Mouse (Mus musculus): ENCODE data around the gene Fgf12. TPM values are rescaled to one million over a fixed set of nuclear protein-coding genes. Genes with fewer than 3 reads are reported as not detected.

Gene Fgf12
- polyA plus RNA-seq, 1 experiment from 2014 or later, result 12.0 TPM

GRCm38 (mm10) chr16:28601723-28602122 is 151.1 kb downstream of the Fgf12 start:
- no peaks in the 10 kb centered on the region for H3K4me1 ChIP-seq
- no peak overlapping the region for H3K4me3 ChIP-seq
- no peak for ATAC-seq (ENCODE audit: low FRiP score, low read depth)
- no peak overlapping the region for H3K27ac ChIP-seq
- H3K36me3 ChIP-seq, result no peaks in the 10 kb centered on the region
- H3K27me3 ChIP-seq, result no peaks in the 10 kb centered on the region
- 80% methylated on average over 4 of the region's 4 CpGs for WGBS
- no peaks in the 10 kb centered on the region for H3K9me3 ChIP-seq
- H3K4me2 ChIP-seq (replicated peaks), result no peak overlapping the region
- H3K9ac ChIP-seq, result no peak overlapping the region

DNA sequence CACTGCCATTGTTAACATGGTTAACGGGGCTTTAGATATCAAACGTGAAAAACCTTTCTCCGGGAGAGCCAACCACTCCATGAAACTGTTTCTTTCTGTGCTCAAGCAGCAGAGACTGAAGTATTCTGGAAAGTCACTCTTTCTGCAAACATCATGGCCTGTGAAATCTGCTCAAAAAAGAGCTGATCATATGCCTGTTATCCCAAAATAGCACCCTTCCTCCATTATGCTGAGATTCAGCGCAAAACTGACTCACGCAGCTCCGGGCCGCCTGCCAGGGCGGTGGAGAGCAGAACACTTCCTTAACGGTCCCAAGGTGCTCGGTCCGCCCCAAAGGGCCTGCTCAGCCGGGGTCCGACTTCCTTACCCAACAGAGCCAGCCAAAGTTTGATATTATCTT is 156.8 kb downstream of the Fgf12 start:
- Histone ChIP-seq H3K4me1 (no peaks in the 10 kb centered on the region), H3K9me3 (no peaks in the 10 kb centered on the region), H3K27me3 (peaks cover 11% of the 10 kb centered on the region; the same call in 1 of the 2 replicates), H3K9ac (no peak overlapping the region), H3K4me2 (replicated peaks) (no peak overlapping the region), H3K27ac (no peak overlapping the region), H3K4me3 (no peak overlapping the region), H3K36me3 (no peaks in the 10 kb centered on the region)
- ATAC-seq (ENCODE audit: low FRiP score, low read depth), result no peak
- 72% methylated on average over 13 of the region's 13 CpGs for WGBS

- ATAC-seq (ENCODE audit: low FRiP score, low read depth), result peak; percentile 70; the same call in 1 of the 2 replicates
- H3K27ac ChIP-seq, result no peak overlapping the region
- H3K27me3 ChIP-seq, result peaks cover 11% of the 10 kb centered on the region; the same call in 1 of the 2 replicates
- no peaks in the 10 kb centered on the region for H3K9me3 ChIP-seq
- WGBS, result 28% methylated on average over 26 of the region's 26 CpGs
- H3K36me3 ChIP-seq, result no peaks in the 10 kb centered on the region
- H3K9ac ChIP-seq, result peak overlapping the region; percentile 53; the same call in 1 of the 2 replicates
- H3K4me1 ChIP-seq, result no peaks in the 10 kb centered on the region
- H3K4me2 ChIP-seq (replicated peaks), result peak overlapping the region; percentile 60
- peak overlapping the region; percentile 35 for H3K4me3 ChIP-seq
These were observed 159.6 kb downstream of the Fgf12 start for GRCm38 (mm10) chr16:28593075-28593915.

GRCm38 (mm10) chr16:28592466-28592865 is 160.4 kb downstream of the Fgf12 start:
- H3K27ac ChIP-seq, result no peak overlapping the region
- no peak overlapping the region for H3K4me3 ChIP-seq
- H3K4me2 ChIP-seq (replicated peaks), result no peak overlapping the region
- no peak overlapping the region for H3K9ac ChIP-seq
- H3K27me3 ChIP-seq, result peaks cover 11% of the 10 kb centered on the region; the same call in 1 of the 2 replicates
- no peaks in the 10 kb centered on the region for H3K9me3 ChIP-seq
- H3K36me3 ChIP-seq, result no peaks in the 10 kb centered on the region
- WGBS, result 89% methylated on average over 6 of the region's 6 CpGs
- ATAC-seq (ENCODE audit: low FRiP score, low read depth), result no peak
- H3K4me1 ChIP-seq, result no peaks in the 10 kb centered on the region

- Histone ChIP-seq H3K9ac (no peak overlapping the region), H3K4me2 (replicated peaks) (no peak overlapping the region), H3K9me3 (no peaks in the 10 kb centered on the region), H3K36me3 (no peaks in the 10 kb centered on the region), H3K27me3 (peaks cover 11% of the 10 kb centered on the region; the same call in 1 of the 2 replicates), H3K4me1 (no peaks in the 10 kb centered on the region), H3K4me3 (no peak overlapping the region), H3K27ac (no peak overlapping the region)
- WGBS, result 72% methylated on average over 9 of the region's 9 CpGs
- no peak for ATAC-seq (ENCODE audit: low FRiP score, low read depth)
These were observed 161.3 kb downstream of the Fgf12 start for GRCm38 (mm10) chr16:28591583-28591982.

DNA sequence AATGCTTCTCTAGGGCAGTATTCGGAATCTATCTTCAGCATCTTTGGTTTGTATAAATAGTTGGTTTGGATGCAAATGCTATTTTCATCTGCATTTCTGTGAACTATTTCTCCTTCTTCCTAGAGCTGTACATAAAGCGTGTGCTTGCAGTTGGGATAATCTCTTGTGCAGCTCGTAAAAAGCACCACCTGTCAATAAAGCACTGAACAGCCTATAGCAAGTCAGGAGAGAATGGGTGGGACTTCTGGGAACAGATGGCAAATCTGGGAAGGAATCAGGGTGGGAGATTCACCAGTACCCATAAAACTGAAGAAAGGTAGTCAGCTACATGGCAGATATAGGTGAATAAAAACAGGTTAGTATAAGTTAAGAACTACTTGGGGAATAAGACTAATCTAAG is 180.7 kb downstream of the Fgf12 start:
- Histone ChIP-seq H3K9me3 (no peaks in the 10 kb centered on the region), H3K9ac (no peak overlapping the region), H3K4me3 (no peak overlapping the region), H3K4me1 (no peaks in the 10 kb centered on the region), H3K27me3 (peaks cover under 1% of the 10 kb centered on the region; the same call in 1 of the 2 replicates), H3K4me2 (replicated peaks) (no peak overlapping the region), H3K36me3 (no peaks in the 10 kb centered on the region), H3K27ac (no peak overlapping the region)
- no peak for ATAC-seq (ENCODE audit: low FRiP score, low read depth)
- 38% methylated on average over 3 of the region's 3 CpGs for WGBS

- ATAC-seq (ENCODE audit: low FRiP score, low read depth), result peak; percentile 44; the same call in 1 of the 2 replicates
- Histone ChIP-seq H3K4me3 (peak overlapping the region; percentile 58), H3K36me3 (no peaks in the 10 kb centered on the region), H3K9me3 (no peaks in the 10 kb centered on the region), H3K4me1 (peaks cover 12% of the 10 kb centered on the region), H3K4me2 (replicated peaks) (peak overlapping the region; percentile 99), H3K27ac (no peak overlapping the region), H3K27me3 (peaks cover 46% of the 10 kb centered on the region), H3K9ac (no peak overlapping the region)
- 1% methylated on average over 58 of the region's 58 CpGs for WGBS
These were observed 188.1 kb downstream of the Fgf12 start for GRCm38 (mm10) chr16:28564716-28565217.

DNA sequence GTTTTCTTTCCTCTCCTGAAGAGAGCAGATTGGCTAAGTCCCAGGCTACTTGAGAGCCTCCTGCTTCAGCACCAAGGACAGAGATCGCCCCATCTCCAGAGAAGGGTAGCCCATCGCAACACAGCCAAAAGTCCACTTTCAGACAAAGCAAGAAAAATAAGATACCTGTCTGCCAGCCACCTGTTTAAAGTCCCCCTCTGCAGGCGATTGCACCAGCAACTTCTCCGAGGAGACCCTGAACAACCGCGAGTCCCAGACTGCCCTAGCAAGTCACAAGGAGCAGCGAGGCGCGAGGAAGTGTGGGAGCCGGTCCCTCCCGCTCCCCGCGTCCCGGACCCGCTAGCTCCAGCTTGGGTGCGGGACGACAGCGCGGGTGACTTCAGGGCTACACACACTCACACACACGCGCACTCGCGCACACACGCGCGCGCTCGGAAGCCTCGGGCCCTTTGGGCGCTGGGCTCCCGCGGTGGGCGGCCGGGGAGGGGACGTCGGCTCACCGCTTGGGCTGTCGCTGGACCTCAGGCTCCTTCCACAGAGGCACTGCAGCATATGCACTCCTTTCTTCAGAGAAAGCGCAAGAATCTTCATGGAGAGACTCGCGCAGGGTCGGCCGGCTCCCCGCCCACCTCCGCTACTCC is 188.7 kb downstream of the Fgf12 start:
- ATAC-seq (ENCODE audit: low FRiP score, low read depth), result peak; percentile 87
- under 1% methylated on average over 28 of the region's 45 CpGs for WGBS
- Histone ChIP-seq H3K4me1 (peaks cover 12% of the 10 kb centered on the region), H3K27me3 (peaks cover 46% of the 10 kb centered on the region), H3K4me3 (peak overlapping the region; percentile 58), H3K9me3 (no peaks in the 10 kb centered on the region), H3K9ac (no peak overlapping the region), H3K4me2 (replicated peaks) (peak overlapping the region; percentile 99), H3K36me3 (no peaks in the 10 kb centered on the region), H3K27ac (no peak overlapping the region)

DNA sequence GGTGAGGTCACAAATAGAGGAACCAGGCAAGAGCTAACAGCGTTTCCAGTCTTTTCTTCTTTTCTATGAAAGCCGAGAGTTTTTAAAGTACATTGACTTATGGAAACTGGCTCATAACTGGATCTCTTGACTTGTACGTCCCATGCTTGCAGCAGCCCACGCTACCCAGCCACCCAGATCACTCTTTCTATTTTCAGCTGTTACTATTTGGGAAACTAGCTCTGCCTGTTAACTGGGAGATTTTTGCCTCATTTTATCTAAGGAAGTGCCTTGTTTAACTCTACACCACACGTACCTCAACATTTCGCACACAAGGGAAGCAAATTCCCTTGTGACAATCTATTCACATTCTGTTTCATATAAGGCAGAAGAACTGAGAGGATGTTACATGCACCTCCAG is 190.0 kb downstream of the Fgf12 start:
- H3K9ac ChIP-seq, result no peak overlapping the region
- WGBS, result 79% methylated on average over 6 of the region's 6 CpGs
- no peak for ATAC-seq (ENCODE audit: low FRiP score, low read depth)

DNA sequence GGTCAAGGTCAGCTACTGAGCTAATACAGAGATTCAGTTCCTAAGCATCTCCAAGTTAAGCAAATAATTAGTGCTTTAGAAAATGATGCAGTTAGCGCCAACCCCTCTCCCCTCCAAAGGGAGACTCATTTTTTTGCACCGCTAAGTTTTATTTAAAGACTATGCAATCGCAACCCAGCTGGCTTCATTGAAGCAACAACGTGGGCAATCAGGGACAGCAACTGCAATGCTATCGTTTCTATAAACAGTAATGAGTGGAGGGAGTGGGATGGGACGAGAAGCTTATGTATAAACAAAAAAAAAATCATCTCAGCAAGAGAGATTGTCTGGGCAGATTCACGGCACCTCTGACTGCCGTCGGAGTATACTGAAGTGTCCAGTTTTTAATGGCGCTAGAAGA is 197.6 kb downstream of the Fgf12 start:
- ATAC-seq (ENCODE audit: low FRiP score, low read depth), result no peak
- Histone ChIP-seq H3K4me3 (no peak overlapping the region), H3K9me3 (no peaks in the 10 kb centered on the region), H3K4me2 (replicated peaks) (no peak overlapping the region), H3K9ac (no peak overlapping the region), H3K4me1 (no peaks in the 10 kb centered on the region), H3K36me3 (no peaks in the 10 kb centered on the region), H3K27me3 (no peaks in the 10 kb centered on the region), H3K27ac (no peak overlapping the region)
- WGBS, result 86% methylated on average over 10 of the region's 10 CpGs

More for the DNA sequence above, 190.0 kb downstream of the Fgf12 start:
- Histone ChIP-seq H3K4me3 (no peak overlapping the region), H3K4me1 (peaks cover 12% of the 10 kb centered on the region), H3K36me3 (no peaks in the 10 kb centered on the region), H3K4me2 (replicated peaks) (no peak overlapping the region), H3K27me3 (peaks cover 46% of the 10 kb centered on the region), H3K27ac (no peak overlapping the region), H3K9me3 (no peaks in the 10 kb centered on the region)

- WGBS, result 57% methylated on average over 3 of the region's 3 CpGs
These were observed 213.4 kb downstream of the Fgf12 start for GRCm38 (mm10) chr16:28539423-28539822.

More at GRCm38 (mm10) chr16:28539423-28539822, 213.4 kb downstream of the Fgf12 start:
- no peak for ATAC-seq (ENCODE audit: low FRiP score, low read depth)
- no peaks in the 10 kb centered on the region for H3K9me3 ChIP-seq
- H3K4me1 ChIP-seq, result no peaks in the 10 kb centered on the region
- H3K9ac ChIP-seq, result no peak overlapping the region
- no peak overlapping the region for H3K27ac ChIP-seq
- H3K36me3 ChIP-seq, result no peaks in the 10 kb centered on the region
- no peaks in the 10 kb centered on the region for H3K27me3 ChIP-seq
- H3K4me3 ChIP-seq, result no peak overlapping the region
- H3K4me2 ChIP-seq (replicated peaks), result no peak overlapping the region
